Mouse (Mus musculus) kidney, embryonic 15.5 days (tissue): ENCODE data around the gene Inha. TPM values are rescaled to one million over a fixed set of nuclear protein-coding genes. Genes with fewer than 3 reads are reported as not detected.
A peak's percentile ranks its signal among the peaks of the same experiment; 100 is the strongest.

Experiments used
- ATAC-seq: fragments of 200-750 bp; cut with Nextera tagmentation; replicated peaks from 2 replicates; pipeline ENCODE4 v1.8.0; 2017; ENCODE audit warnings: moderate TSS enrichment; ENCODE audit not compliant: low FRiP score
- H3K27ac ChIP-seq: fragments of 300-500 bp; sonication (generic); 2 replicates; pipeline ENCODE4 v1.5.1; 2015; ENCODE audit warnings: mild to moderate bottlenecking, inconsistent platforms
- H3K27me3 ChIP-seq: fragments of 300-500 bp; sonication (generic); 2 replicates; pipeline ENCODE4 v1.6.1; 2015; ENCODE audit warnings: inconsistent platforms
- H3K36me3 ChIP-seq: fragments of 300-500 bp; sonication (generic); 2 replicates; pipeline ENCODE4 v1.6.1; 2015; ENCODE audit warnings: inconsistent platforms
- H3K4me1 ChIP-seq: fragments of 300-500 bp; sonication (generic); 2 replicates; pipeline ENCODE4 v1.6.1; 2015; ENCODE audit warnings: inconsistent platforms
- H3K4me2 ChIP-seq: fragments of 300-500 bp; sonication (generic); 2 replicates; pipeline ENCODE4 v1.6.1; 2015; ENCODE audit warnings: moderate library complexity, mild to moderate bottlenecking, inconsistent platforms
- H3K4me3 ChIP-seq: fragments of 300-500 bp; sonication (generic); replicated peaks from 2 replicates; pipeline ENCODE4 v1.5.1; 2015; ENCODE audit warnings: mild to moderate bottlenecking, inconsistent platforms
- H3K9ac ChIP-seq: fragments of 300-500 bp; sonication (generic); 2 replicates; pipeline ENCODE4 v1.6.1; 2015; ENCODE audit warnings: mild to moderate bottlenecking, inconsistent platforms
- H3K9me3 ChIP-seq: fragments of 300-500 bp; sonication (generic); replicated peaks from 2 replicates; pipeline ENCODE4 v1.6.1; 2016; ENCODE audit warnings: inconsistent platforms
- WGBS: fragments of 180-500 bp; shearing (Covaris S2); methylation state at CpG from one replicate; pipeline ENCODE4 v1.1.7; 2015; ENCODE audit warnings: mixed read lengths; 5-methylcytosine and 5-hydroxymethylcytosine counted together
- polyA plus RNA-seq: library from polyadenylated mRNA; unstranded; fragments of >200 nt; fragmentation: Nextera tagmentation; extraction: Ambion mirVana; gene quantifications from 2 replicates; pipeline ENCODE4 v1.2.1, GENCODE M21; 2015

Gene Inha
- polyA plus RNA-seq, 1 experiment from 2014 or later = 11.2 TPM

- no peak overlapping the region for H3K9ac ChIP-seq
- peaks cover 46% of the 10 kb centered on the region for H3K36me3 ChIP-seq
- 10% methylated on average over 35 of the region's 35 CpGs for WGBS
- no peak overlapping the region for H3K27ac ChIP-seq
- no peaks in the 10 kb centered on the region for H3K9me3 ChIP-seq
- H3K4me1 ChIP-seq = peaks cover 28% of the 10 kb centered on the region
- peak overlapping the region; percentile 82 for H3K4me3 ChIP-seq
- peak overlapping the region; percentile 90 for H3K4me2 ChIP-seq
- H3K27me3 ChIP-seq = peaks cover 71% of the 10 kb centered on the region
- ATAC-seq = 0 out of 2 replicates have a peak, but pooled peaks have one; percentile 1
Measured at GRCm38 (mm10) chr1:75477264-75477965, 29.5 kb upstream of the Inha start.

GRCm38 (mm10) chr1:75477966-75478290 lies 28.9 kb upstream of the Inha start:
- Histone ChIP-seq H3K4me2 (peak overlapping the region; percentile 90), H3K27ac (no peak overlapping the region), H3K27me3 (peaks cover 72% of the 10 kb centered on the region), H3K4me3 (peak overlapping the region; percentile 82), H3K4me1 (peaks cover 33% of the 10 kb centered on the region), H3K9me3 (no peaks in the 10 kb centered on the region), H3K9ac (no peak overlapping the region), H3K36me3 (peaks cover 41% of the 10 kb centered on the region)
- no peak for ATAC-seq
- WGBS = 40% methylated on average over 3 of the region's 3 CpGs

GRCm38 (mm10) chr1:75478497-75478896 lies 28.4 kb upstream of the Inha start:
- Histone ChIP-seq H3K4me3 (peak overlapping the region; percentile 82), H3K4me1 (peaks cover 35% of the 10 kb centered on the region), H3K27ac (peak overlapping the region; percentile 82), H3K36me3 (peaks cover 35% of the 10 kb centered on the region), H3K4me2 (peak overlapping the region; percentile 90), H3K9me3 (no peaks in the 10 kb centered on the region), H3K9ac (peak overlapping the region; percentile 68), H3K27me3 (peaks cover 74% of the 10 kb centered on the region)
- 0% methylated on average over 25 of the region's 25 CpGs for WGBS
- ATAC-seq = no peak; the same call in 1 of the 2 replicates

- Histone ChIP-seq H3K9ac (peak within 1 kb of the TSS; percentile 68), H3K4me3 (peak within 1 kb of the TSS; percentile 82), H3K9me3 (no peaks in the 10 kb centered on the region), H3K27ac (peak within 1 kb of the TSS; percentile 82), H3K4me2 (peak within 1 kb of the TSS; percentile 90), H3K4me1 (peaks cover 35% of the 10 kb centered on the region), H3K36me3 (peaks cover 30% of the 10 kb centered on the region), H3K27me3 (peaks cover 74% of the 10 kb centered on the region)
- WGBS = under 1% methylated on average over 71 of the region's 76 CpGs
- peak; percentile 93 for ATAC-seq
Measured at GRCm38 (mm10) chr1:75478916-75479634, 27.8 kb upstream of the Inha start, which contains the start of the genes Chpf and Tmem198. TSS of gene Chpf (minus strand) at chr1:75479307. TSS of gene Tmem198 (plus strand) at chr1:75479532.

- Histone ChIP-seq H3K9me3 (no peaks in the 10 kb centered on the region), H3K36me3 (peaks cover 24% of the 10 kb centered on the region), H3K4me1 (peaks cover 40% of the 10 kb centered on the region), H3K27me3 (peaks cover 78% of the 10 kb centered on the region), H3K4me2 (peak overlapping the region; percentile 90), H3K4me3 (peak overlapping the region; percentile 82), H3K27ac (no peak overlapping the region), H3K9ac (no peak overlapping the region)
- no peak for ATAC-seq
- 1% methylated on average over 21 of the region's 24 CpGs for WGBS
Measured at GRCm38 (mm10) chr1:75479635-75479989, 27.3 kb upstream of the Inha start.

GRCm38 (mm10) chr1:75480036-75480435 lies 26.8 kb upstream of the Inha start:
- 13% methylated on average over 13 of the region's 13 CpGs for WGBS
- ATAC-seq = no peak
- no peak overlapping the region for H3K9ac ChIP-seq
- peaks cover 78% of the 10 kb centered on the region for H3K27me3 ChIP-seq
- peak overlapping the region; percentile 90 for H3K4me2 ChIP-seq
- H3K4me3 ChIP-seq = peak overlapping the region; percentile 82
- H3K36me3 ChIP-seq = peaks cover 20% of the 10 kb centered on the region
- no peaks in the 10 kb centered on the region for H3K9me3 ChIP-seq
- H3K4me1 ChIP-seq = peaks cover 40% of the 10 kb centered on the region
- no peak overlapping the region for H3K27ac ChIP-seq

GRCm38 (mm10) chr1:75480735-75481134 lies 26.1 kb upstream of the Inha start:
- no peak for ATAC-seq
- H3K27ac ChIP-seq = no peak overlapping the region
- H3K4me2 ChIP-seq = no peak overlapping the region
- H3K4me1 ChIP-seq = peaks cover 40% of the 10 kb centered on the region
- no peak overlapping the region for H3K4me3 ChIP-seq
- no peaks in the 10 kb centered on the region for H3K9me3 ChIP-seq
- H3K27me3 ChIP-seq = peaks cover 78% of the 10 kb centered on the region
- no peak overlapping the region for H3K9ac ChIP-seq
- peaks cover 13% of the 10 kb centered on the region for H3K36me3 ChIP-seq
- 83% methylated on average over 7 of the region's 7 CpGs for WGBS

- H3K27me3 ChIP-seq = peaks cover 80% of the 10 kb centered on the region
- ATAC-seq = no peak
- H3K36me3 ChIP-seq = peaks cover 28% of the 10 kb centered on the region
- H3K9me3 ChIP-seq = no peaks in the 10 kb centered on the region
- H3K4me1 ChIP-seq = peaks cover 38% of the 10 kb centered on the region
- H3K27ac ChIP-seq = no peak overlapping the region
- H3K4me3 ChIP-seq = peak overlapping the region; percentile 58
- no peak overlapping the region for H3K9ac ChIP-seq
- WGBS = 11% methylated on average over 24 of the region's 24 CpGs
- H3K4me2 ChIP-seq = peak overlapping the region; percentile 89
Measured at GRCm38 (mm10) chr1:75486561-75486960, 20.3 kb upstream of the Inha start.

GRCm38 (mm10) chr1:75487040-75487404 lies 19.9 kb upstream of the Inha start:
- Histone ChIP-seq H3K9me3 (no peaks in the 10 kb centered on the region), H3K4me2 (peak overlapping the region; percentile 89), H3K27me3 (peaks cover 76% of the 10 kb centered on the region), H3K9ac (0 out of 2 replicates have a peak overlapping the region, but pooled peaks have one; percentile 34), H3K4me1 (peaks cover 38% of the 10 kb centered on the region), H3K4me3 (peak overlapping the region; percentile 58), H3K36me3 (peaks cover 32% of the 10 kb centered on the region), H3K27ac (no peak overlapping the region)
- peak; percentile 12 for ATAC-seq
- 1% methylated on average over 13 of the region's 13 CpGs for WGBS

- peak; percentile 69 for ATAC-seq
- Histone ChIP-seq H3K9me3 (no peaks in the 10 kb centered on the region), H3K27ac (no peak overlapping the region), H3K4me1 (peaks cover 35% of the 10 kb centered on the region), H3K4me3 (peak overlapping the region; percentile 58), H3K36me3 (peaks cover 37% of the 10 kb centered on the region), H3K9ac (peak overlapping the region; percentile 34; the same call in 1 of the 2 replicates), H3K27me3 (peaks cover 73% of the 10 kb centered on the region), H3K4me2 (peak overlapping the region; percentile 89)
- under 1% methylated on average over 62 of the region's 62 CpGs for WGBS
Measured at GRCm38 (mm10) chr1:75487405-75488161, 19.3 kb upstream of the Inha start.

GRCm38 (mm10) chr1:75490785-75491551 lies 15.9 kb upstream of the Inha start:
- Histone ChIP-seq H3K27me3 (peaks cover 43% of the 10 kb centered on the region), H3K4me3 (no peak overlapping the region), H3K9me3 (no peaks in the 10 kb centered on the region), H3K36me3 (peaks cover 55% of the 10 kb centered on the region), H3K27ac (no peak overlapping the region), H3K4me1 (peaks cover 38% of the 10 kb centered on the region), H3K4me2 (no peak overlapping the region), H3K9ac (no peak overlapping the region)
- WGBS = 89% methylated on average over 34 of the region's 34 CpGs
- no peak for ATAC-seq
